Mouse (Mus musculus) kidney, adult 2 months (tissue): Measurements from ENCODE around the gene Ppp2r5c.

Experiments used
- CTCF ChIP-seq: fragments of 200-500 bp; conservative IDR thresholded peaks from 2 replicates; pipeline ENCODE4 v1.5.1; 2011; ENCODE audit warnings: low read depth, mild to moderate bottlenecking, control low read depth, low read length, moderate library complexity, mixed read lengths; ENCODE audit not compliant: insufficient read depth, insufficient read length
- POLR2A ChIP-seq: fragments of 200-500 bp; IDR thresholded peaks from one replicate; pipeline ENCODE4 v1.6.1; 2011; ENCODE audit warnings: low read depth, low read length, control low read depth

DNA sequence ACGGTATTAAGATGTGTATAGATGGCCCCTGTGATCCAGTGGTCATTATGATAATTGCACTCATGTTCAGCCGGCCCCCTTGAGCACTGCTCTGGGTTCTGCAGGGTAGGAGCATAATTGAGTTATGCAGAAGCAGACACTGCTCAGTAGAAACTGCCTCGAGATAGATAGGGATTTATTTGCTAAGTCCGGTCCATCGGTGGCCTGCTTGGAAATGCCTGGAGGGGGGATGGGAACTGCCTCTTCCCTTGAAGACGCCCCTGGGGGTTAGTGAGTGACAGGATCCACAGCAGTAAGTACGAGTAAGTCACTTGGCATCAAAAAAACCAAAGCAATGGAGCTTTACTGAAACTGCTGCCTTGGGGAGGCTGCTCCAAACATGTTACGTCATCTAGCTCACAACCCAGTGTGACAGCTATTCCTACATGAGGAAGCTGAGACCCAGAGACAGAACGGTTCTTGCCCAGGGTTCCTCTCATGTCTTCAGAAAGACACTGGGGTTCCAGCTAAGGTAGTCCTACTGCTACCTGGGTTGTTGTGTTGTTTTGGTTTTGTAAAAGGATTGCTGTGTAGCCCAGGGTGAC, 60.9 kb downstream of the Ppp2r5c start:
- TF ChIP-seq POLR2A (no peak), CTCF (no peak)
